Mouse (Mus musculus): ENCODE results near the gene Plac9a. TPM values are rescaled to one million over a fixed set of nuclear protein-coding genes. Genes with fewer than 3 reads are reported as not detected.
"Not testable (repeated sequence)": the region's sequence is repeated elsewhere in the genome, so short reads cannot be mapped to it uniquely, and the experiment has no call there.

Gene Plac9a
- total RNA-seq, 2 experiments from 2014 or later, result not detected

- ATAC-seq (replicated peaks; ENCODE audit: poor library complexity, severe bottlenecking), result no peak
Observed at GRCm38 (mm10) chr14:25866384-25866783, 36.5 kb downstream of the Plac9a start.

GRCm38 (mm10) chr14:25865251-25865650, 37.6 kb downstream of the Plac9a start:
- ATAC-seq (replicated peaks; ENCODE audit: poor library complexity, severe bottlenecking), result no peak

DNA sequence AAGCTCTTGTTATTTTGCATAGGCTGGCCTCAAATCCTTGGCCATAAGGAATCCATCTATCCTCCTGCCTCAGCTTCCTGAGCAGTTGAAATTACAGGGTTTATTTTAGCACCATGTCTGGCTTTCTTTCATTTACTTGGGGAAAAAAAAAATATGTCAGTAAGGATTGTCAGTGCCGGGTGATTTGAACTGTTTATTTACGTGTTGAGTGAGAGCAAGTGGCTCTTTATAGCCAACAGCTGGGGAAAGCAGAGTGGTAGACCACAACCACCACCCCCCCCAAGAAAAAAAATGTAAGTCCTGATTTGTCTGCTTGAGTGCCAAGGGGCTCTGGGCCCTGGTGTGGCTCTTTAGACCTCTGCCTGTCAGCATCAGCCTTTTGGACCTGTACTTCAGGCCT, 39.2 kb downstream of the Plac9a start:
- no peak for ATAC-seq (replicated peaks; ENCODE audit: poor library complexity, severe bottlenecking)

GRCm38 (mm10) chr14:25861771-25862530, 40.9 kb downstream of the Plac9a start:
- ATAC-seq (replicated peaks; ENCODE audit: poor library complexity, severe bottlenecking), result peak; percentile 41

- no peak for ATAC-seq (replicated peaks; ENCODE audit: poor library complexity, severe bottlenecking)
Observed at GRCm38 (mm10) chr14:25857940-25858339, 45.0 kb downstream of the Plac9a start.

GRCm38 (mm10) chr14:25857168-25857621, 45.7 kb downstream of the Plac9a start:
- peak; percentile 77 for ATAC-seq (replicated peaks; ENCODE audit: poor library complexity, severe bottlenecking)

DNA sequence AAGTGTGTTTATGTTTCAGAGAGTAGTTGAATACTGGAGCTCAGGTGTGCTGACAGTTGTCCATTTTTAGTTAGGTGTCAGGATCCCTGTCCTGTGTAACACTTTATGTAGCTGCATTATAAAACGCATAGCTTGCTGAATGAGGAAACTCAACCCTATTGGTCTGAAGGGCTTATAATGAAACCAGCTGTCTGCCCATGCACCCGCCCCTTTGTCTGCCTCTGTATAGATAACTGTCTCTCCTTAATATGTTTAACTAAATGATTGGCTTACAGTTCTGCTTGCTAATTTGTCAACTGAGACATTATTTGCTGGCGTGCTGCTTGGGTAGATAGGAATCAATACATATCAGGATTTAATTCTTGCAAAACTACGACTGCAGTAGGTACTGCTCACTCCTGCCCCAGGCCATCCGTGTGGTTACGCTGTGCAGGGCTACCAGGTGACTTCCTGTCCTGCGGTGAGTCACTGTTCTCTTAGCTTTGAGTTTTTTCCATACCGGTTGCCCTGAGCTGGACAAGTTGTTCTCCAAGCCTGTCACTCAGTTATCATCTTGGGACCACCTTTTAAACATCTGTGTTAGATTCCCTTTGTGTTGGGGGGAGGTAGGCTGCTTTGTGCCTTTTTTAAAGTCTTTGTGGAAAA, 47.5 kb downstream of the Plac9a start:
- peak; percentile 14 for ATAC-seq (replicated peaks; ENCODE audit: poor library complexity, severe bottlenecking)

DNA sequence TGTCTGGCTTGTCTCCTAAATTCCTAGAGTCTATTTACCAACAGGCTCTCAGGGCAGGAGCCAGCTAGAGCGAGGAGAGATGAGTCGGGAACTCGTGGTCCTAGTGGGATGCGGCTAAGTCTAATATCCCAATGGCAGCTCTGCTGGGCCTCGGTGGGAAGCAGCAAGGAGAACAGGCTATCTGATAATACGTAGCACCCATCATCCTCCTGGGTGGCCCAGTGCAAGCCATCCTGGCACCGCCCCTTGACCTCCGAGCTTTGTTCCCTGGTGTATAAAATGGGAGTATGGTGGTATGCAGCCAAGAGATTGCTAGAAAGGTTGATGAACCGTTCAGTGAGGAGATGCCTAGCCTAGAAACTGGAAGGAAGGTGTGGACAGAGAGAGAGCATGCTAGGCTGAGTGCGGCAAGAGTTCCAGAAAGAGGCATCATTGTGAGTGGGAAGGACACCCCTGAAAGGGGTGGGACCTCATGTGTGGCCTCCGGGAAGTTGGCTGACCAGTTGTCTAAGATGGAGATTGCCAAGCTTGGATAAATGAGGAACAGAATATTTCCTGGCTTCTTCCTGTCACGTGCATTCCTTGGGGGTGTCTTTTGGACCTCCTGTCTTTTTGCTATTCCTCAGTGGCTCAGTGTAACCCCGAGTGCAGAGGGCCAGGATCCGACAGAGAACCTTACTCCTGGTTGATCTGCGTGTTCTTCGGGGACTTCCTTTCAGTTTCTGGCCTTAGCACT, 49.0 kb downstream of the Plac9a start:
- ATAC-seq (replicated peaks; ENCODE audit: poor library complexity, severe bottlenecking), result 0 out of 2 replicates have a peak, but pooled peaks have one; percentile 4

DNA sequence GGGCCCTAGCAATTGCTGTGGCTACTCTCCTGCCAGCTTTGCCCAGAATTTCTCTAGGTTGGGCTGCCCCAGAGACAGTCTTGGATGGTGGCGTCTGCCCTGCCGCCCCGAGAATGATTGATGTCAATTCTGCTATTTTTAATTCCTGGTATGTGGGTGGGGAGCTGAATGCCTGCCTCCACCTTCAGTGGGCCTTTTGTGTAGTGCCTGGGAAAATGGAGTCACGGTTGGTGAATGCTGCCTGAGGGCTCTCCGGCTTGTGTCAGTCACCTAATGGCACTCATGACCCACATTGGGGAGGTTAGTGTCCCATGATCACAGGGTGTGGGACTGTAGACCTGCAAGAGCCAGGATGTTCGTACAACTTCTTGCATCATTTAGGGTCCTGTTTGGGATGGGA, 49.6 kb downstream of the Plac9a start:
- ATAC-seq (replicated peaks; ENCODE audit: poor library complexity, severe bottlenecking), result no peak

DNA sequence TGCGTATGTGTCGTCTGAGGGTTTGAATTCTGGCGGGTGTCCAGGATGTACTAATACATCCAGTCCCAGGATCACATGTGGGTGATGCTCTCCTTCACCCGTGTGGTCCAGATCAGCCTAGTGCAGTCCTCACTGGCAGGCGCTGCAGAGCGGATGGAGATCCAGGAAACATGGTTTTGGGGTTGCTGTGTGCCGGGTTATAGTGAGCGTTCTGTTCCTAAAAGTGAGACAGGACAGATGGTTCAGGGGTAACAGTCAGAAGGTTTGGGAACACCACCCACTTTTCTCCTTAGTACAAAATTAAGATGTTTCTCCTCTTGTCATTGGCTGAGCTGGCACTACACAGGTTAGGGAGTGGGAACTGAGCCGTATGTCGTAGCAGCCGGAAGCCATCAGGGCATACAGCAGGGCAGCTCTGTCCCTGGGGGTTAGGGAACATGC, 50.8 kb downstream of the Plac9a start:
- no peak for ATAC-seq (replicated peaks; ENCODE audit: poor library complexity, severe bottlenecking)

DNA sequence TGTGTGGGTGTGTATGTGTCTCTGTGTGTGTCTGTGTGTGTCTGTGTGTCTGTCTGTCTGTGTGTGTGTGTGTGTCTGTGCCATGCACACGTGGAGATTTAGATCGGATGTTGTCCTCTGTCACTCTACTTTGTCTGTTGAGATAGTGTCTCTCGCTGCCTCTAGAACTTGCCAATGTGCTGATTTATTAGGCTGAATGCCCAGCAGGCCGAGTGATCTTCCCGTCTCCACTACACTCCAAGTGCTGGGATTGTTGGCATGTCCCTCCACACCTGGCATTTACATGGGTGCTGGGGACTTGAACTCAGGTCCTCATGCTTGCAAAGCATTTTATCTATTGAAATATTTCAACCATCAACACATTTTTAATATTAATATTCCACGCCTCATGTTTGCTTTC, 51.7 kb downstream of the Plac9a start:
- ATAC-seq (replicated peaks; ENCODE audit: poor library complexity, severe bottlenecking), result no peak

DNA sequence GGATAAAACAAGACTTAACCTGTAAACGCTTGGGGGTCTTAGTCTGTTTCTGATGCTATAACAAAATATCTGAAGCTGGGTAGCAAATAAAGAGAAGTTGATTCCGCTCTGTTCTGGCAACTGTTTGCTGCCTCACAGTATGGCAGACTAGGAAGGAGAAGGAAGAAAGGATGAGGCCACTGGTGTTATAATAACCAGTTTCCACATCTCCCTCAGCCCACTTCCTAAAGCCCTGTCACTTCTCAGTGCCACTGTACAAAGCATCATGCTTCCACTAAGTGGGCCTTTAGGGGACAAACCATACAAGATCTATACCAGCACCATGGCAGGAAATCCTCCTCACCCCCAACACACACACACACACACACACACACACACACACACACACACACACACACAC, 52.5 kb downstream of the Plac9a start:
- ATAC-seq (replicated peaks; ENCODE audit: poor library complexity, severe bottlenecking), result peak; percentile 63

GRCm38 (mm10) chr14:25848708-25849107, 54.2 kb downstream of the Plac9a start:
- not testable (repeated sequence) for ATAC-seq (replicated peaks; ENCODE audit: poor library complexity, severe bottlenecking)

GRCm38 (mm10) chr14:25848237-25848636, 54.7 kb downstream of the Plac9a start:
- ATAC-seq (replicated peaks; ENCODE audit: poor library complexity, severe bottlenecking), result peak; percentile 71

GRCm38 (mm10) chr14:25847660-25848059, 55.2 kb downstream of the Plac9a start:
- ATAC-seq (replicated peaks; ENCODE audit: poor library complexity, severe bottlenecking), result no peak

DNA sequence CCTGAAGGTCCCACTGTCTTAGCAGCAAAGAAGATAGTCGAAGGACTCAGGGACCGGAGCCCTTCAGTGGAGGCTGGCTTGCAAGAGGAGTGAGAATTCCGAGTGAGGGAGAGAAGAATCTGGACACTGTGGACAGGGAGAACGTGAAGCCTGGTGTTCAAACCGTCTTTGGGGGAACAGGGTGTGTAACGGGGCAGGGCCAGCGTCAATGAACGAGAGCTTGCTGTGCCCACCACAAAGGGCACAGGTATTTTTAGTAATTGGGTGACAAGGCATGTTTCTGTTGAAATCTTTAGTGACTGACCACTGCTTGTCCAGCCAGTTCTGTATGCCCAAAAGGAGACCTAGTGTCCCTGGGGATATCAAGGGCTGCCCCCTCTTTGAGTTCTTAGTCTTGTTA, 56.4 kb downstream of the Plac9a start:
- no peak for ATAC-seq (replicated peaks; ENCODE audit: poor library complexity, severe bottlenecking)

DNA sequence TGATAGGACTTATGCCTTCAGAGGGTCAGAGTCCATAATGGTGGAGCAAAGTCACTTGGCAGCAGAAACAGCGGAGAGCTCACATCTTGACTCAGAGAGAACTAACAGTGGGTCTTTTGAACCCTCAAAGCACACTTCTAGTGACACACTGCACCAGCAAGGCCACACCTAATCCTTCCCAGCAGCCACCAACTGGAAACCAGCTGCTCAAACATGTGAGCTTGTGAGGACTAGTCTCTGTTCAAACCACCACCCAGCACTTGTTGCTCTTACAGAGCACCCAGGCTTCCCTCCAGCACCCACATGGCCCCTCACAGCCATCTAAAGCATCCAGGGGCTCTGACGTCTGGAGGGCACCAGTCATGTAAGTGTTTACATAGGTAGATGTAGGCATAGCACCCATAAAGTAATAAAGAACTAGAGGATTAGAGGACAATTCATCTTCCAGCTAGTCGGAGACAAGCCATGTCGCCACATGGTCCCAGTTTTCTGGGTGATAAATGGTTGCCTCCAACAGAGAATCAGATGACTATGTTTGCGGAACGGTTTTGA, 57.0 kb downstream of the Plac9a start:
- no peak for ATAC-seq (replicated peaks; ENCODE audit: poor library complexity, severe bottlenecking)

DNA sequence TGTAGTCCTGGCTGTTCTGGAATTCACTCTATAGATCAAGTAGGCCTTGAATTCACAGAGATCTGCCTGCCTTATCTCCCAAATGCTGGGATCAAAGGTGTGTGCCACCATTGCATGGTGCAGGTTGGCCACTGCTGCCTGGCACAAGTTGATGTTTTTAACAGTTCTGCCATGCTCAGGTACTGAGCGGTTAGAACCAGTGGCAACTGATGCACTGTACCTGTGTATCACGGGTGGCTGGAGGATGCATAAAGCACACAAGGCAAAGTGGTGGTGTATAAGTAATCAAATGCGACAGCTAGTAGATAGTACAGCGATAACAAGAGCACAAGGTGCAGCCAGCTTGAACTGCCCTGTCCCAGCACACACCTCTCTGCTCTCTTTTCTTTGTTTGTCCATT, 58.5 kb downstream of the Plac9a start:
- no peak for ATAC-seq (replicated peaks; ENCODE audit: poor library complexity, severe bottlenecking)

GRCm38 (mm10) chr14:25842688-25843003, 60.3 kb downstream of the Plac9a start:
- ATAC-seq (replicated peaks; ENCODE audit: poor library complexity, severe bottlenecking), result no peak

GRCm38 (mm10) chr14:25841991-25842687, 60.8 kb downstream of the Plac9a start, which contains the start of gene Anxa11:
Gene Anxa11 (plus strand): TSS chr14:25842156.
- ATAC-seq (replicated peaks; ENCODE audit: poor library complexity, severe bottlenecking), result peak; percentile 95

Data from granulocyte monocyte progenitor cell, adult 5-6 weeks (primary cell).